Mouse (Mus musculus) cortical plate, adult 2 months (tissue): ENCODE results near the gene I830077J02Rik. TPM values are rescaled to one million over a fixed set of nuclear protein-coding genes. Genes with fewer than 3 reads are reported as not detected.

ENCODE experiments used
- H3K27ac ChIP-seq: fragments of 200-500 bp; 2 replicates; pipeline ENCODE4 v1.5.1; 2012; ENCODE audit warnings: low read length, control low read depth, inconsistent platforms; ENCODE audit not compliant: insufficient read depth
- H3K4me1 ChIP-seq: fragments of 200-500 bp; 2 replicates; pipeline ENCODE4 v1.6.1; 2011; ENCODE audit warnings: low read length; ENCODE audit not compliant: control insufficient read depth, insufficient read depth
- H3K4me3 ChIP-seq: fragments of 200-500 bp; 2 replicates; pipeline ENCODE4 v1.5.1; 2011; ENCODE audit warnings: mild to moderate bottlenecking, low read length, control low read depth; ENCODE audit not compliant: insufficient read depth
- CTCF ChIP-seq: fragments of 200-500 bp; IDR thresholded peaks from 2 replicates; pipeline ENCODE4 v1.5.1; 2011; ENCODE audit warnings: mild to moderate bottlenecking, control low read depth, low read length; ENCODE audit not compliant: insufficient read depth; ENCODE audit errors: extremely low read depth
- POLR2A ChIP-seq: fragments of 200-500 bp; IDR thresholded peaks from 2 replicates; pipeline ENCODE4 v1.6.1; 2011; ENCODE audit warnings: mild to moderate bottlenecking, low read length, control low read depth; ENCODE audit not compliant: insufficient read depth; ENCODE audit errors: extremely low read depth
- polyA plus RNA-seq: library from polyadenylated mRNA; depleted of rRNA; stranded (reverse); fragments of >200 nt; gene quantifications from 2 replicates; pipeline ENCODE4 v1.2.3, GENCODE M21; 2012

The I830077J02Rik gene
- polyA plus RNA-seq, 1 experiment: 1.8 TPM

DNA sequence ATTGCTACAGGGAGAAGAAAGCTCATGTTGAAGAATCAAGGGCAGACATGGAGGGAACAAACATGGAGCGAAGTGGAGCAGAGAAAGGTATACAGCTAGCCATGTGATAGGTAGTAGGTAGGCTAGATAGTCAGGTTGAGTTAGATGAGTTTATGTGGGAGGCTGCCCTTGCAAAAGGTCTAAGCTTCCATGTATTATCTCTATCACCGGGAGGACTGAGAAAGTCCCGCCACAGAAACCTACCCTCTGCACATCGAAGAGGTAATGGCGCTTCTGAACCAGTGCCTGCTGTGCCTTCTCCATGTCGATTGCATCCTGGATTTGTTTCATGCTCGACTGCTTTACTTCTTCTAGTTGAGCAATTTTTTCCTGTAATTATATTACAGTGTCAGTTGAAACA lies 18.9 kb upstream of the I830077J02Rik start:
- no peaks in the 10 kb centered on the region for H3K4me1 ChIP-seq
- H3K4me3 ChIP-seq: no peak overlapping the region
- no peak overlapping the region for H3K27ac ChIP-seq
- TF ChIP-seq CTCF: no peak
- no peak for TF ChIP-seq POLR2A

DNA sequence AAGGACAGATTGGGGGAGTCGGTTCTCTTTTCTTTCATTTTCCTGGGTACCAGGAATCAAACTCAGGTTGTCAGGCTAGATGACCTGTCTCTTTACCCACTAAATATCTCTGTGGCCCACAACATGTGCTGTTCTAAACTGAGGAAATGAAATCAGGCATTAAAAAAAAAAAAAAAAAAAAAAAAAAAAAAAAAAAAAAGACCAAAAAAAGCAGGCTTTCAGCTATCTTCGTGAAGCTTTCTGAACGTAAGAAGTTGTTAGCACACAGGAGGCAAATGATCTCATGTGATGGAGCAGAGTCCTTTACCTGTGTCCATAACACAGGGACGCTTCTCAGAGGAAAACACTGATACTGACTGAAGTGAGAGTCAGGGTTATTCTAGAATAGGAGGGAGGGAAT lies 3.6 kb upstream of the I830077J02Rik start:
- H3K4me3 ChIP-seq: no peak overlapping the region
- TF ChIP-seq POLR2A (no peak), CTCF (no peak)
- no peak overlapping the region for H3K27ac ChIP-seq
- no peaks in the 10 kb centered on the region for H3K4me1 ChIP-seq

DNA sequence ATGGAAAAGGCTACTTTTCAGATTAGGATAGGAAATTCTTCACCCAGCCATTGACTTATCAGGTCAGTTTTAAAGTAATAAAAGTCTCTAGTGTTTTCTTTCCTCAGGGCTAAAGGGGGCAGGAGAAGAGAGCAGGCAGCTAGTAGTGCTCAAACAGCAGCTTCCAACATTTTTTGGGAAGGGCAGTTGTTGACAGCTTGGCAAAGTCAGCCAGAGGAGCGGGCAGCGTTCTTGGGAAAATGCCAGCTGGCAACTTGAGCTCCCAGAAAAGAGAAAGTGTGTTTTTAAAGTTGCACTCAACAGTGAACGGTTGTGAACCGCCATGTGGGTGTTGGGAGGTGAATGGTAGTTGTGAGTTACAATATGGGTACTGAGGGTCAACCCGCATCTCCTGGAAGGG lies 2.6 kb upstream of the I830077J02Rik start:
- H3K4me3 ChIP-seq: no peak overlapping the region
- TF ChIP-seq CTCF (no peak), POLR2A (no peak)
- H3K27ac ChIP-seq: no peak overlapping the region
- H3K4me1 ChIP-seq: no peaks in the 10 kb centered on the region

DNA sequence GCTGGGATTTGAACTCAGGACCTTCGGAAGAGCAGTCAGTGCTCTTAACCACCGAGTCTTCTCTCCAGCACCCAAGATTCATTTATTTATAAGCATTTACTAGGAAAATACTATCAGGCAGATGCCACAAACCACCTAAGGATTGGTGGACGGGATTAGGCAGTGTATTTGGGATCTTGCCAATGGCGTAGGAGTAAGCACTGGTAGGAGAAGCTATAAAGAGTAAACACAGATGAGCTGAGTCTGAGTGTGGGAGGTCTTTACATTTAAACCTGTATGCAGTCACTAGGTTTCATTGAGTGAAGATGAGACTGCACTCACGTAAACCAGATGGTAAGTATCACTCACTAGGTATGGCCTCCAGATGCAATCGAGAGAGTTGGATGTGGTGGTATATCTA lies 1.5 kb upstream of the I830077J02Rik start:
- Histone ChIP-seq H3K27ac (no peak overlapping the region), H3K4me1 (no peaks in the 10 kb centered on the region), H3K4me3 (no peak overlapping the region)
- TF ChIP-seq POLR2A: no peak
- TF ChIP-seq CTCF: no peak

DNA sequence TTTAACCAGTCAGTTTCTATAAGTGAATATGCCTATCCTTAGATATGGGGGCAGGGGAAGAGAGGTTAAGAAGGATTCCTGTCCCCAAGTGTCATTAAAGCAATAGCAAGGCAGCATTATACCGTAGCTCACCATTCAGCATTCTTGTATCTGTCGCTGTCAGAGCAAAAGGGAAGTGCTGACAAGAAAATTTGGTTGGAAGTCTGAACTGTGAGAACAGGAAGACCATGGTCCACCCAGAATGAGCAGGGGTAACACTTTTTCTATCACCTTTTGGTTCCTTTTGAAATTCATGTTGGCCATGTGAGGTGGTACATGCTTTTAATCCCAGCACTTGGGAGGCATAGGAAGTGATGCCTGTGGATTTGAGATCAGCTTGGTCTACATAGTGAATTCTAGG lies 1.4 kb downstream of the I830077J02Rik start:
- TF ChIP-seq POLR2A (no peak), CTCF (no peak)
- H3K27ac ChIP-seq: no peak overlapping the region
- no peaks in the 10 kb centered on the region for H3K4me1 ChIP-seq
- H3K4me3 ChIP-seq: no peak overlapping the region

DNA sequence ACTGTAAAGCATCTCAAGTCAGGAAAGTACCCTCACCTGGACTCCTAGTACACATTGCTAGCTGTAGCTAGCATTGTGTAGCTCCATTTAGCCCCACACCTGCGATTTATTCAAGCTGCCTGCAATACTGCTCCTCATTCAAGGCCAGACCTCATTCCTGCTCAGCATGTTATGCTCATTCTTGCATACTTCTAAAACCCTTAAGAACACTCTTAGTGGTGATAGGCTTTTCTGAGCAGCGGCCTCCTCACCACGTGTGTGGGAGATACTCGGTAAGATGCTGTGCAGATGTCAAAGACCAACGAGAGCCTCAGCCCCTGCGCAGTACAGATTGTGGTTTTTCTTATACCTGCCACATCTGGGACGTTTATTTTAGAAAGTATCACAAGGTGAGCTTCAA lies 2.6 kb downstream of the I830077J02Rik start:
- TF ChIP-seq CTCF: no peak
- TF ChIP-seq POLR2A: no peak
- no peak overlapping the region for H3K27ac ChIP-seq
- no peak overlapping the region for H3K4me3 ChIP-seq
- no peaks in the 10 kb centered on the region for H3K4me1 ChIP-seq

- Histone ChIP-seq H3K4me3 (no peak overlapping the region), H3K27ac (no peak overlapping the region)
These were observed 3.7 kb downstream of the I830077J02Rik start for GRCm38 (mm10) chr3:105928781-105929180.

GRCm38 (mm10) chr3:105928195-105928569 lies 4.3 kb downstream of the I830077J02Rik start:
- TF ChIP-seq POLR2A: no peak
- TF ChIP-seq CTCF: no peak

More at GRCm38 (mm10) chr3:105928781-105929180, 3.7 kb downstream of the I830077J02Rik start:
- TF ChIP-seq POLR2A (no peak), CTCF (no peak)
- no peaks in the 10 kb centered on the region for H3K4me1 ChIP-seq

DNA sequence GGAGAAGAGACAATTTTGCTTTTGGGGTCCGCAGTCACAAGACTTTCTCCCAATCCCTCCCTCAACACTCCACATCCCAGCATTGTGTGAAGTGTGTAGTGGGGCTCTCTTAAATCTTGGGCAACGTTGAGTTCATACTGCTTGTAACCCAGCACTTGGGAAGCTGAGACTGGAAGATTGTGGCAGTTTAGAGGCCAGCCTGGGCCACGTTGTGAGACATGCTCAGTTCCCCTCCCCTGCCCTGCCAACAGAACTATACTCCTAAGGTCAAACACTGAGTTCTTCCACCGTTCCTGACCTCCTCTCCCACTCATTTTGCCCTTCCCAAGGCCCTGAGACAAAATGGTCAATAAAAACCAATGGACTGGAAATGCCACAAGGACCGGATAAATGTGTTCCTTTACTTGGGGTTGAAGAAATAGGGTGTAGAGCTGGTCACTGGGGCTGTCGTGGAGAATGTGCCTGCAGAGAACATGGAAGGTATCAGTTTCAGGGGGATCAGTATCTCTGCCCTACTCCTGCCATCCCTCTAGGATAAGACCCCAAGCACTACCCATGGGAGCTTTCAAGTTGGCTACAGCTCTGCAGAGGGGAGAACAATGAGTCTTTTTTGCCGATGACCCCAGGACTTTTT lies 4.8 kb downstream of the I830077J02Rik start:
- no peak overlapping the region for H3K27ac ChIP-seq
- TF ChIP-seq CTCF: no peak
- TF ChIP-seq POLR2A: no peak
- no peaks in the 10 kb centered on the region for H3K4me1 ChIP-seq
- no peak overlapping the region for H3K4me3 ChIP-seq

More at GRCm38 (mm10) chr3:105928195-105928569, 4.3 kb downstream of the I830077J02Rik start:
- Histone ChIP-seq H3K4me1 (no peaks in the 10 kb centered on the region), H3K4me3 (no peak overlapping the region), H3K27ac (no peak overlapping the region)

- Histone ChIP-seq H3K27ac (no peak overlapping the region), H3K4me3 (no peak overlapping the region), H3K4me1 (no peaks in the 10 kb centered on the region)
- no peak for TF ChIP-seq POLR2A
- no peak for TF ChIP-seq CTCF
These were observed 7.8 kb downstream of the I830077J02Rik start for GRCm38 (mm10) chr3:105924616-105925015.
